Mouse (Mus musculus) testis, adult 2 months (tissue): Measurements from ENCODE around the gene Pde4dip.

ENCODE experiments used
- CTCF ChIP-seq: fragments of 200-500 bp; IDR thresholded peaks from 2 replicates; pipeline ENCODE4 v1.5.1; 2012; ENCODE audit warnings: low read depth, mild to moderate bottlenecking, inconsistent platforms, low read length, moderate library complexity; ENCODE audit not compliant: control insufficient read depth, insufficient read depth, insufficient replicate concordance
- POLR2A ChIP-seq: fragments of 200-500 bp; IDR thresholded peaks from 2 replicates; pipeline ENCODE4 v1.6.1; 2012; ENCODE audit warnings: low read depth, mild to moderate bottlenecking, inconsistent platforms, low read length, moderate library complexity; ENCODE audit not compliant: control insufficient read depth

- TF ChIP-seq POLR2A, result no peak
- TF ChIP-seq CTCF, result no peak
Measured at GRCm38 (mm10) chr3:97927322-97927721, 38.8 kb upstream of the Pde4dip start.
